Mouse (Mus musculus): Measurements from ENCODE around the gene Dmgdh.

DNA sequence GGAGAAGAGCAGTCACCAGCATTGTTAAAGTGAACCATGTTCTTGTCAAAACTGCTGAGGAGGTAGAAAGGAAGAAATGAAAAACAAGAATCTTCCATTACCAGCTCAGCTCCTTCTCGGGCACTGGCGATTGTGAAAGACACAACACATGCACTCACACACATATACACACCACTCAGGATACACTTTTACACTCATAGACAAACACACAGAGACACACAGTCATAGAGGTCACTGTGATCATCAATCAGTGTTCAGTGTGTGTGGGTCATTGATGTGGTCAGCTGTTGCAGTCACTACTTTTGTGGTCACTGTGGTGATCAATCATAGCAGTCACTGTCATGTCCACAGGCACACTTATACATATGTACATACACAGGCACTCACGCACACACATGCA, 49.2 kb downstream of the Dmgdh start:
- no peak for TF ChIP-seq CTCF (IDR thresholded peaks at IDR 0.05; ENCODE audit: extremely low read depth, insufficient read depth, insufficient read length, insufficient replicate concordance)
- TF ChIP-seq POLR2A (IDR thresholded peaks at IDR 0.05; ENCODE audit: low read depth, low read length) = no peak
